Mouse (Mus musculus) stomach, postnatal 0 days (tissue): Measurements from ENCODE around the gene Fam19a2. TPM values are rescaled to one million over a fixed set of nuclear protein-coding genes. Genes with fewer than 3 reads are reported as not detected.

ENCODE experiments used
- ATAC-seq: fragments of 200-750 bp; cut with Nextera tagmentation; 2 replicates; pipeline ENCODE4 v1.8.0; 2017; ENCODE audit not compliant: low FRiP score, low TSS enrichment
- DNase-seq: peaks from one replicate; pipeline ENCODE4 v3.0.0-alpha.2; 2016; ENCODE audit warnings: low spot score
- H3K27ac ChIP-seq: fragments of 300-500 bp; sonication (generic); replicated peaks from 2 replicates; pipeline ENCODE4 v1.5.1; 2014; ENCODE audit warnings: mild to moderate bottlenecking, control low read depth
- H3K27me3 ChIP-seq: fragments of 300-500 bp; sonication (generic); 2 replicates; pipeline ENCODE4 v1.6.1; 2014; ENCODE audit warnings: low read length; ENCODE audit not compliant: control insufficient read depth, insufficient read depth
- H3K36me3 ChIP-seq: fragments of 300-500 bp; sonication (generic); 2 replicates; pipeline ENCODE4 v1.6.1; 2014; ENCODE audit warnings: low read length, mixed read lengths; ENCODE audit not compliant: control insufficient read depth, insufficient read depth
- H3K4me1 ChIP-seq: fragments of 300-500 bp; sonication (generic); replicated peaks from 2 replicates; pipeline ENCODE4 v1.6.1; 2014; ENCODE audit warnings: antibody characterized with exemption; ENCODE audit not compliant: control insufficient read depth, insufficient read depth
- H3K4me2 ChIP-seq: fragments of 300-500 bp; sonication (generic); replicated peaks from 2 replicates; pipeline ENCODE4 v1.6.1; 2014; ENCODE audit warnings: low read depth, mild to moderate bottlenecking, control low read depth, moderate library complexity
- H3K4me3 ChIP-seq: fragments of 300-500 bp; sonication (generic); 2 replicates; pipeline ENCODE4 v1.5.1; 2014; ENCODE audit warnings: low read depth, low read length, control low read depth
- H3K9ac ChIP-seq: fragments of 300-500 bp; sonication (generic); 2 replicates; pipeline ENCODE4 v1.6.1; 2014; ENCODE audit warnings: mild to moderate bottlenecking, low read length, control low read depth, mixed read lengths
- H3K9me3 ChIP-seq: fragments of 300-500 bp; sonication (generic); 2 replicates; pipeline ENCODE4 v1.6.1; 2016; ENCODE audit warnings: low read length; ENCODE audit not compliant: control insufficient read depth
- CTCF ChIP-seq: IDR thresholded peaks from 2 replicates; pipeline ENCODE4 v1.5.1; 2016; ENCODE audit warnings: antibody characterized with exemption, low read depth, mild to moderate bottlenecking, moderate library complexity
- EP300 ChIP-seq: optimal IDR thresholded peaks from 2 replicates; pipeline ENCODE3; 2016; ENCODE audit warnings: antibody characterized with exemption
- WGBS: fragments of 180-500 bp; shearing (Covaris S2); extraction: QIAGEN DNeasy Blood & Tissue Kit; methylation state at CpG from one replicate; pipeline ENCODE4 v1.1.7; 2014; 5-methylcytosine and 5-hydroxymethylcytosine counted together
- polyA plus RNA-seq: library from polyadenylated mRNA; unstranded; fragments of >200 nt; fragmentation: Nextera tagmentation; extraction: Ambion mirVana; gene quantifications from 2 replicates; pipeline ENCODE4 v1.2.1, GENCODE M21; 2015

Gene Fam19a2
- polyA plus RNA-seq, 1 experiment from 2014 or later: 2.4 TPM

GRCm38 (mm10) chr10:123753996-123754395, 490.2 kb downstream of the Fam19a2 start:
- Histone ChIP-seq H3K4me2 (no peak overlapping the region), H3K27me3 (no peaks in the 10 kb centered on the region), H3K4me1 (no peaks in the 10 kb centered on the region), H3K9ac (no peak overlapping the region), H3K9me3 (no peaks in the 10 kb centered on the region), H3K4me3 (no peak overlapping the region), H3K27ac (no peak overlapping the region), H3K36me3 (no peaks in the 10 kb centered on the region)
- 87% methylated on average over 4 of the region's 4 CpGs for WGBS
- TF ChIP-seq EP300 (no peak), CTCF (no peak)
- ATAC-seq (no peak), DNase-seq (no peak)

- Histone ChIP-seq H3K4me3 (no peak overlapping the region), H3K36me3 (no peaks in the 10 kb centered on the region), H3K9me3 (no peaks in the 10 kb centered on the region), H3K9ac (no peak overlapping the region), H3K4me2 (no peak overlapping the region), H3K27me3 (no peaks in the 10 kb centered on the region), H3K4me1 (no peaks in the 10 kb centered on the region), H3K27ac (no peak overlapping the region)
- DNase-seq (no peak), ATAC-seq (no peak)
- 94% methylated on average over 2 of the region's 2 CpGs for WGBS
- TF ChIP-seq EP300 (no peak), CTCF (no peak)
These were observed 525.6 kb downstream of the Fam19a2 start for GRCm38 (mm10) chr10:123789374-123789773.

Other genes with a start within 250 kb of the Fam19a2 start
- 14.7 and 15.9 TPM in 2 replicates for gene Mon2, start 187.5 kb upstream of the Fam19a2 start, polyA plus RNA-seq
- 55.7 and 55.9 TPM in 2 replicates for gene Usp15, start 67.0 kb upstream of the Fam19a2 start, polyA plus RNA-seq